Mouse (Mus musculus): ENCODE measurements around the gene Dnajc7.

DNA sequence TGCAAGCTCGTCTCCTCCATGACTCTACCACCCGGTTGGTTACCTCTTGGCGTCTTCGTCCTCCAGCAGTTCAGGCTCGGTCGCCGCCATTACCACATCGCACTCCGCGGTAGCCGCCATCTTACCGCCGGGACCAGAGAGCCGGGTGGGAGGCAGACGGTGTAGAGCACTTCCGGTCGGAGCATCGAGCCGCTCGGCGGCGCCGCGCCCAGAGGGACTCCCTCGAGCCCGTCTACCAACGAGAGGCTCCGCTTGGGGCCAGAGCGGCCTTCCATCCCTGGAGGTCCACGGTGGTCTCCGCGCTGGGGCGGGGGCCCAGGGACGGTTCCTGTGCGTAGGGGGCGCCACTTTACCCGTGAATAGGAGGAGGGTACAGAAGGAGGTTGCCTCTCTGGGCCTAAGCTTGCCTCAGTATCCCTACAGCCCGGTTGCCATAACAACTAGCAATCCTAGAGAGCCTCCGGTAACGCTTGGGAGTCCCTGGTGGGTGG, 438 bp downstream of the Dnajc7 start:
- peak; percentile 57; the same call in 1 of the 2 replicates for TF ChIP-seq POLR2A (IDR thresholded peaks at IDR 0.05; ENCODE audit: borderline replicate concordance, extremely low read depth, insufficient read depth, insufficient read length, poor library complexity, severe bottlenecking)
- TF ChIP-seq CTCF (IDR thresholded peaks at IDR 0.05; ENCODE audit: borderline replicate concordance, extremely low read depth, insufficient read depth, insufficient read length): peak; percentile 58

Data from brain, embryonic 14.5 days (tissue).